Mouse (Mus musculus): ENCODE measurements around the gene Tmem88.

Gene Tmem88

DNA sequence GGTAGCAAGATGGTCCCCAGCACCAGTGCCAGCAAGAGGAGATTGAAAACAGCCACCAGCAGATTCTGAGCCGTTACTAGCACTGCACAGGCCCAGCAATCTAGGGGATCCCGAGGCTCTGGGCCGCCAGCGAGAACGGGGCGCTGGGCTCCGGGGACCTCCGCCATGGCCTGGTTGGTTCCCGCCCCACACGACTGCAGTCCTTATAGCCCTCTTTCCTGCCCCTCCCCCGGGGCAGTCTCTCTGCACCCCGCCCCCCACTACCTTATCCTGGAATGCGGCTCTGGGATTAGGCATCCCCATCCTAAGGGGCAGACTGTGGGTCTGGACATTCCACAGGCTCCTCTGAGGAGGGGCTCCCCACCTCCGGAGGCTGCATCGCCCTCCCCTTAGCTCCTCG lies at the start of gene Tmem88:
TSS of gene Tmem88 (minus strand) at position 176 of the 400 bp plus-strand sequence.
- DNase-seq (ENCODE audit: low spot score in 2 of 2) = no peak

DNA sequence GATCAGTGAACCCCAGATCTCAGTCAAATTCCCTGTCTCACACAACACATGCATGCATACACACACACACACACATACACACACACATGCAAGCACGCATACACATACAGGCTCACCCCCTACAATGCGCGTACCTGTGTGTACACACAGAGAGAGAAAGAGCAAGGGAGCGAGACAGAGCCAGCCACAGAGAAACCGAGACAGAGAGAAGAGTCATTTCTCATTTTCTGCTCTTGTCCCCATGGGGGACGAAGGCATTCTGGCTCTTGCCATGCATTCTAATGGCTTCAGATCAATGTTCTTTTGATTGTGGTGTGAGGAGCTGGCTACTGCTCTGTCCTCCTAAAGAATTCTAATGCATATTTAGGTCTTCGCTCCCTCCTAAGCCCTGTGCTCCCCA lies 49.3 kb upstream of the Tmem88 start:
- no peak for DNase-seq (ENCODE audit: low spot score in 2 of 2)

- no peak for DNase-seq (ENCODE audit: low spot score in 2 of 2)
Observed at GRCm38 (mm10) chr11:69443328-69443727, 45.3 kb upstream of the Tmem88 start.

DNA sequence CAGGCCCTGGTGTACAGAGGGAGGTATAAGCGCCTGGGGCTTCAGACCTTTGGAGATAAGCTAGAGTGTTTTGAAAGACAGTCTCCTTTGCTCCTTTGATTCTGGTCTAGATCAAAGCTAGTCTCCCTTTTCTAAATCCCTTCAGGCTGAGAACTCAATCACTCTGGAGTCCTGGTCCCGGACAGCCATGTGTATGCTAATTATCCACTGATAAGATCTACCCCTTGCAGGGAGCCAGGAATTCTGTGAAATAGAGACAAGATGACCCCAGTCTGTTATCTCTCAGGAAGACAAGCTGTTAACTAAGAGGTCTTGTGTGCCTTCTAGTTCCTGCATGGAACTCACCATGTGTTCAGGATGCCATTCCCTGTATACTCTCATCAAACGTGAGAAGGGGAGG lies 39.3 kb upstream of the Tmem88 start:
- DNase-seq (ENCODE audit: low spot score in 2 of 2) = no peak

- no peak for DNase-seq (ENCODE audit: low spot score in 2 of 2)
Observed at GRCm38 (mm10) chr11:69433189-69433588, 35.2 kb upstream of the Tmem88 start.

DNA sequence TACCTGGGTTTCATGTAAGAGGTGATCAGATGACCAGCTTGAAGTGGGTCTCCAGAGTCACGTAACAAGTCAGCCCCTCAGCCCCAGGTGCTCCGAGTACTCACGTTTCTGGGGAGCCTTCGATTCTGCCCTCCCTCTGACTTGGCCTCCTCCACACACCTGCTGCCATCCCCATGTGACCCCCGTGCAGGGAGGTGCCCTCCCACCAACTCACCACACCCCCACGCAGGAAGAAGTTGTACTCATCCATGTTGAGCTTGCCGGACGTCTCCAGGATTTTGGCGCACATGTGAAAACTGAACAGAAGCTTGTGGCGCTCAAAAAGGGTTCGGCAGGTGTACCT lies 34.6 kb upstream of the Tmem88 start:
- DNase-seq (ENCODE audit: low spot score in 2 of 2) = no peak

DNA sequence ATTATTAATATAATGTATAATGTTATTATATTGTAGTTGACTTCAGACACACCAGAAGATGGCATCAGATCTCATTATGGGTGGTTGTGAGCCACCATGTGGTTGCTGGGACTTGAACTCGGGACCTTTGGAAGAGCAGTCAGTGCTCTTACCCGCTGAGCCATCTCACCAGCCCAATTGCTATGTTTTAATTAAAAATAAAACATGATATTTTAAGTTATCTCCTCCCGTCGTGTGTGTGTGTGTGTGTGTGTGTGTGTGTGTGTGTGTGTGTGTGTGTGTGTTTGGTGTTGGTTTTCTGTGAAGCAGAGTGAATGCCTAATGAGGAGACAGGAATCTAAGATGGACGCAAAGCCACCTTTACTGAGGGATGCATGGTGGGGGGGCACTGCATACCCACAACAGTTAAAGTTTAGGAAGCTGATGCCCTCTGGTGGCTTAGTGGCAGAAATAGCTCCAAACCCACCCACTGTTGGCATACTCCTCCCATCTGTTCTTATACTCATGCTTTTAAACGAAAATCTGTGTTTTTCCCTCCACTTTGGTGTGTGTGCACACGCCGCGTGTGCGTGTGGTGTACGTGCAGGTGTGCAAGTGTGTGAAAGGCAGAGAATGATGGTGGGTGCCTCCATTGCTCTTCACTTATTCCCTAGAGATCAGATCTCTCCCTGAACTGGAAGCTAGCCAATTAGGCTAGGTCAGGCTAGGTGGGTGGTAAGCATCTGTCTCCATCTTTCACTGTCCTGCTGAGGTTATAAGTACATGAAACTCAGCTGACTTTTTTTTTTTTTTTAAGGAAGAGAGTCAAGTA lies 34.0 kb upstream of the Tmem88 start:
- DNase-seq (ENCODE audit: low spot score in 2 of 2) = peak in 1 of 2 experiments; percentile 45

DNA sequence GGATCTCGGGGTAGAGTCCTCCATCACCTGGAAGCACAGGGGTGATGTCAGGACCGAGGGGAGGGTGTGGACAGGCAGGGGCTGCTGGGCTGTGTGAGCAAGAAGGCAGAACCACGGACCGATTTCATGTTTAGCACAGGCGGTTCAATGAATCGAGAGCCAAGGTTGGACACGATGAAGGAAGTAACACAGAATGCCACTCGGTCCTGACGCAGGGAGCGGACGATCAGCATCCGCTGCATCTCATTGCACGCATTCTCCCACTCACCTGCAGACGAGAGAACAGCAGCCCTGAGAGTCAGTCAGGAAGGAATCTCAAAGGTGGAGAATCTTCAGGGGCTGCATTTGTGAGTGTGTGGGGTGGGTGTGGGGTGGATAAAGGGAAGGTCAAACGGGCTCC lies 32.6 kb upstream of the Tmem88 start:
- DNase-seq (ENCODE audit: low spot score in 2 of 2) = no peak

GRCm38 (mm10) chr11:69429313-69429712 lies 31.3 kb upstream of the Tmem88 start:
- no peak for DNase-seq (ENCODE audit: low spot score in 2 of 2)

- DNase-seq (ENCODE audit: low spot score in 2 of 2) = no peak
Observed at GRCm38 (mm10) chr11:69428751-69429150, 30.7 kb upstream of the Tmem88 start.

GRCm38 (mm10) chr11:69426246-69426645 lies 28.2 kb upstream of the Tmem88 start:
- DNase-seq (ENCODE audit: low spot score in 2 of 2) = no peak

DNA sequence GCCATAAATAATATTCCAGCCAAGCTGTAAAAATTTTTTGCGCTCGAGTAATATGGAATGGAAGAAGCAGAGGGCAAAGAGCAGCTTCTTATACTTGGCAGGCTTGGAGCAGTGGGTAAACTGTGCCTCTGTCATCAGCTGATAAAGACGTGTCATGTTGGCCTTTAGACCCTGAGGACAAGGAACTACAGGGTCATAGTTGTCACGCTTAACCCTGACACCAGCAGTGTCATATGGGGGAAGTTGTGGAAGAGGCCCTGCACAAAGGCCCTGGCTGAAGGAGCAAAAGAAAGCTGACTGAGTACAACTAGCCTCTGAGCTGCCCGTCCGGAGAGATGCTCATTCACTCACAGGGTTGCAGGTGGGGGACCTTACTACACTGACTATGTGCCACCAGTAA lies 25.9 kb upstream of the Tmem88 start:
- no peak for DNase-seq (ENCODE audit: low spot score in 2 of 2)

- no peak for DNase-seq (ENCODE audit: low spot score in 2 of 2)
Observed at GRCm38 (mm10) chr11:69422842-69423241, 24.8 kb upstream of the Tmem88 start.

GRCm38 (mm10) chr11:69421131-69421977 lies 23.3 kb upstream of the Tmem88 start:
- DNase-seq (ENCODE audit: low spot score in 2 of 2) = no peak

DNA sequence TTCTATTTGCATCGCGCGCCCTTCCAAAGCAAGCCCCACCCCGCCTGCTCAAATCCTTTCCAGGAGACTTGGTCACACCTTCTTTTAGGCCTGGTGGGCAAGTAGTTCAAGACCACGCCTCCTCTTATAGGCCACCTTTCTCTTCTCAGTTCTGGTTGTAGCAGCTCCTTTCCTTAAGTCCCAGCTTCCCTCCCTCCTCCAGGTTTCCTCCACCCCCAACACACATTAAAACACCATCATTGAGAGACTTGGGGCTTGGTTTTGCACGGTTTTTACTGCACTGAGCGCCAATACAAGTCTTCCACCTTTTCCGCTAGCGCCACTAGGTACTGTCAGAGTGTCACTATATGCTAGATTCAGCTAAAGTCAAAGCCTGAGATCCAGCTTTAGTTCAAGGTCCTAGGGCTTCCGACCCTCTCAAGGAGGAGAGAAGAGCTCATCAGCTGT lies 22.5 kb upstream of the Tmem88 start:
- DNase-seq (ENCODE audit: low spot score in 2 of 2) = no peak

GRCm38 (mm10) chr11:69419813-69420553 lies 21.9 kb upstream of the Tmem88 start:
- no peak for DNase-seq (ENCODE audit: low spot score in 2 of 2)

GRCm38 (mm10) chr11:69419443-69419812 lies 21.4 kb upstream of the Tmem88 start:
- DNase-seq (ENCODE audit: low spot score in 2 of 2) = no peak

DNA sequence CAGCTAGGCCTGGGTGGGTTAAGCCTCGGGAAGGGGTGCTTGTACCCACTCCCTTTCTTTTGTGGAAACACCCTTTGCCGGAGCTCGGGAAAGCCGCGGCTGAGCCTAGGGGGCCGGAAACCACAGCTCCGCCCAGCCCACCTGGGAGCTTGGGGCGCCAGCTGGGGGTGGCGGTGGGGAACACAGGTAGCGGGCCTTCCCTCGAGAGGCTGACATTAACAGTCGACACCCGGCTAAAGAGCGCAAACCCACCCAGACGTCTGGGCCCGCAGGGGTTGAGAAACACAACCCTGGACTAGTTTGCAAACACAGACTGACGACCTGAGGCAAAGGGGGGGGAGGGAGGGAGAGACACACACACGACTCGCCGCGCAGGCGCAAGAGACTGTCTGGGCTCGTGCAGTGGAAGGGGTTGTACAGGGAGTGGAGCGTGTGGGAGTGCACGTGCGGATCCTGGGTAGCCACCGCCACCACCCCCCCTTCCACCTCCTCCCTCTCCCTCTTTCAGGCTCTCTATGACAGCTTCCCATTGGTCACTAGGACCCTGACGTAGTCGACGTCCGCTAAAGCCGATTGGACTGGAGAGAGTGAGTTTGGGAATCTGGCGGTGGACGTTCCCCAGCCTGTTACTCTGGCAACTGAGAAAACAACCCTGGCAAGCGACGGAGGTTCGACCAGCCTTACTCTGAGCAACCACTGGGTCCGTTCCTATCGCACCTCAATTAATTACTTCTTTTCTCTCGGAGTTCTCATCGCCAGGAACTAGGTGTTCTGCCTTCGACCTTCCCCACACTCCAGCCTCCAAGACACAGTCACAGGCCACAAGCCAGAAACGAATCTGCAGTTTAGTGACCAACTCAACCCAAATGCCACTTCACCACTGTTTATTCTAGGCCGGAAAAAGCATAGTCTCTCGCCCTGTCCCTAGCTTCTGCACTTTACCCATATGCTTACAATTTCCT lies 20.7 kb upstream of the Tmem88 start:
- peak in 1 of 2 experiments; percentile 44 for DNase-seq (ENCODE audit: low spot score in 2 of 2)

GRCm38 (mm10) chr11:69417449-69418384 lies 19.7 kb upstream of the Tmem88 start:
- DNase-seq (ENCODE audit: low spot score in 2 of 2) = peak in 1 of 2 experiments; percentile 59

DNA sequence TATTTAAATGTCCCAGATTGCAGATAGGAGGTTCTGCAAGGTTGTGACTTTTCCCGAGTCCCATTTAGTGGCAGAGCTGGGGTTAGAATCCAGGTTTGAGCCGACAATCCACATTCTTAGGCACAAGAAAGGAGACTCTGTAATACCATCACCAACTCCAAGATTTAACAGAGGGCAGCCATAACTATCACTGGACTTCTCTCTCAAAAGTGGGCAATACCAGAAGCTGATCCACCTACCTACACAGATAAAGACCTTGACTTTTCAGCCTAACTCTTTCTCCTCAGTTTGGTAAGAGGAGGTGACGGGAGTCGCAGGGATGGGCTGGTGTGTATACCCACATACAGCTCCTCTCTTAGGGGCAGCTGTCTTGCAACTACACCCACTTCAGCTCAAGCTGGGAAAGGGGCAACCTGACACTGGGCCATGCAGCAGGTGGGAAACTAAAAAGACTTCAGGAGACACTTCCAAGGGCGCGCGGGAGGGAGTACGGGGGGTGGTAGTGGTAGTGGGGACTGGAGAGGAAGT lies 19.0 kb upstream of the Tmem88 start:
- DNase-seq (ENCODE audit: low spot score in 2 of 2) = no peak
